8 mouse cellular contexts compared by ENCODE assay signal in genomic region chr1:134196386-134196785, GRCm38 (mm10). TPM values are rescaled to one million over a fixed set of nuclear protein-coding genes. Genes with fewer than 3 reads are reported as not detected.
A peak's percentile ranks its signal among the peaks of the same experiment; 100 is the strongest.
DNase-seq lines count a peak whose midpoint lies in the region; ATAC-seq lines count a peak whose summit lies in the region.

No protein-coding gene starts in this region.

- H3K36me3 ChIP-seq in embryonic facial prominence, embryonic 13.5 days = no peaks in the 10 kb centered on the region
- H3K36me3 ChIP-seq in heart, embryonic 16.5 days (ENCODE audit: control insufficient read depth, insufficient read depth) = no peaks in the 10 kb centered on the region

- 66% methylated on average over 4 of the region's 4 CpGs for WGBS in embryonic facial prominence, embryonic 13.5 days
- 55% methylated on average over 4 of the region's 4 CpGs for WGBS in heart, embryonic 16.5 days

- H3K9me3 ChIP-seq in embryonic facial prominence, embryonic 13.5 days = no peaks in the 10 kb centered on the region
- no peaks in the 10 kb centered on the region for H3K9me3 ChIP-seq in heart, embryonic 16.5 days (replicated peaks; ENCODE audit: control insufficient read depth, low read length)

- ATAC-seq in CD4-positive, CD25-positive, alpha-beta regulatory T cell, adult 4 months = peak; percentile 68
- peak; percentile 75 for ATAC-seq in activated CD4-positive, CD25-positive, alpha-beta regulatory T cell, adult 4 months
- ATAC-seq in embryonic facial prominence, embryonic 13.5 days (ENCODE audit: insufficient number of reproducible peaks, insufficient read depth, low FRiP score, low TSS enrichment, low read depth) = no peak
- ATAC-seq in heart, embryonic 16.5 days (replicated peaks; ENCODE audit: extremely low read depth, insufficient read depth, low FRiP score) = 0 out of 2 replicates have a peak, but pooled peaks have one; percentile 3

- peaks cover 33% of the 10 kb centered on the region for H3K4me1 ChIP-seq in embryonic facial prominence, embryonic 13.5 days
- peaks cover 27% of the 10 kb centered on the region for H3K4me1 ChIP-seq in heart, embryonic 16.5 days (ENCODE audit: control insufficient read depth, insufficient read depth, low read length)

- no peak overlapping the region for H3K4me3 ChIP-seq in embryonic facial prominence, embryonic 13.5 days
- H3K4me3 ChIP-seq in heart, embryonic 16.5 days (ENCODE audit: low read length) = no peak overlapping the region

- H3K27ac ChIP-seq in embryonic facial prominence, embryonic 13.5 days = peak overlapping the region; percentile 44; the same call in 1 of the 2 replicates
- peak overlapping the region; percentile 71 for H3K27ac ChIP-seq in heart, embryonic 16.5 days (ENCODE audit: low read length)

- H3K27me3 ChIP-seq in embryonic facial prominence, embryonic 13.5 days = no peaks in the 10 kb centered on the region
- no peaks in the 10 kb centered on the region for H3K27me3 ChIP-seq in heart, embryonic 16.5 days (ENCODE audit: control insufficient read depth, insufficient read depth, low read length)

- H3K9ac ChIP-seq in embryonic facial prominence, embryonic 13.5 days = no peak overlapping the region
- no peak overlapping the region for H3K9ac ChIP-seq in heart, embryonic 16.5 days (ENCODE audit: low read length)

- H3K4me2 ChIP-seq in embryonic facial prominence, embryonic 13.5 days = no peak overlapping the region
- no peak overlapping the region for H3K4me2 ChIP-seq in heart, embryonic 16.5 days (ENCODE audit: low read depth, low read length)

- DNase-seq in layer of hippocampus, adult 9-10 months (ENCODE audit: low spot score) = peak; percentile 78
- peak; percentile 77 for DNase-seq in lung, postnatal 14 days
- DNase-seq in skeletal muscle tissue, adult 2 months (ENCODE audit: low read depth, low spot score) = peak; percentile 83
- peak; percentile 65 to 79 for DNase-seq in urinary bladder, postnatal 4 days (ENCODE audit: low spot score in 2 of 2)

RNA-seq across cellular contexts. Expression of gene Mybph, which starts 3.1 kb away (rescaled TPM):
- not detected for polyA plus RNA-seq in CD4-positive, CD25-positive, alpha-beta regulatory T cell, adult 4 months (2017; shearing (Covaris generic))
- not detected for polyA plus RNA-seq in activated CD4-positive, CD25-positive, alpha-beta regulatory T cell, adult 4 months (2017; shearing (Covaris generic))
- polyA plus RNA-seq in embryonic facial prominence, embryonic 13.5 days (2015; fragmentation: Nextera tagmentation; extraction: Ambion mirVana) = 6.0 and 9.9 TPM in 2 replicates
- 0.64 and 0.96 TPM in 2 replicates for polyA plus RNA-seq in heart, embryonic 16.5 days (2015; fragmentation: Nextera tagmentation; extraction: Ambion mirVana)

RNA-seq across cellular contexts. Expression of gene Chil1, which starts 14.4 kb away (rescaled TPM):
- under 1 TPM; 0.51 to 0.94 TPM for polyA plus RNA-seq in CD4-positive, CD25-positive, alpha-beta regulatory T cell, adult 4 months (2017; shearing (Covaris generic))
- polyA plus RNA-seq in activated CD4-positive, CD25-positive, alpha-beta regulatory T cell, adult 4 months (2017; shearing (Covaris generic)) = not detected
- polyA plus RNA-seq in embryonic facial prominence, embryonic 13.5 days (2015; fragmentation: Nextera tagmentation; extraction: Ambion mirVana) = 4.0 and 4.5 TPM in 2 replicates
- 1.1 and 1.2 TPM in 2 replicates for polyA plus RNA-seq in heart, embryonic 16.5 days (2015; fragmentation: Nextera tagmentation; extraction: Ambion mirVana)

RNA-seq across cellular contexts. Expression of gene Adora1, which starts 38.8 kb away (rescaled TPM):
- under 1 TPM in 1 of 2 experiments, not detected in 1; 0.26 TPM for polyA plus RNA-seq in CD4-positive, CD25-positive, alpha-beta regulatory T cell, adult 4 months (2017; shearing (Covaris generic))
- under 1 TPM in 1 of 2 experiments, not detected in 1; 0.15 TPM for polyA plus RNA-seq in activated CD4-positive, CD25-positive, alpha-beta regulatory T cell, adult 4 months (2017; shearing (Covaris generic))
- polyA plus RNA-seq in embryonic facial prominence, embryonic 13.5 days (2015; fragmentation: Nextera tagmentation; extraction: Ambion mirVana) = 1.4 and 1.5 TPM in 2 replicates
- 26.7 and 30.0 TPM in 2 replicates for polyA plus RNA-seq in heart, embryonic 16.5 days (2015; fragmentation: Nextera tagmentation; extraction: Ambion mirVana)

Comparison
In these comparisons a context has a peak if more than half of its experiments do, and no peak if none do; other contexts are left out.
1. RNA of gene Adora1, which starts 38.8 kb away (polyA plus RNA-seq): 26.7 to 30.0 TPM in heart, embryonic 16.5 days; 1.4 to 1.5 TPM in embryonic facial prominence, embryonic 13.5 days, 0.26 TPM in CD4-positive, CD25-positive, alpha-beta regulatory T cell, adult 4 months and 0.15 TPM in activated CD4-positive, CD25-positive, alpha-beta regulatory T cell, adult 4 months; every median in the first group is over 10 times any median in the second.
2. Peak in every context shown above with its lines, with median percentiles within 50 percentile points of each other: DNase-seq.